Mouse (Mus musculus) activated CD4-positive, CD25-positive, alpha-beta regulatory T cell, adult 4 months (primary cell): ENCODE measurements around the gene Vav2. TPM values are rescaled to one million over a fixed set of nuclear protein-coding genes. Genes with fewer than 3 reads are reported as not detected.

Experiments
- ATAC-seq: one replicate; pipeline ENCODE4 v1.8.0; 2017
- polyA plus RNA-seq, 2 experiments: library from polyadenylated mRNA; unstranded; fragments of 100-300 nt; shearing (Covaris generic); gene quantifications; one replicate each; pipeline ENCODE4 v1.2.1; 2017

The Vav2 gene
- polyA plus RNA-seq, 2 experiments from 2014 or later, result 5.8 to 8.3 TPM

DNA sequence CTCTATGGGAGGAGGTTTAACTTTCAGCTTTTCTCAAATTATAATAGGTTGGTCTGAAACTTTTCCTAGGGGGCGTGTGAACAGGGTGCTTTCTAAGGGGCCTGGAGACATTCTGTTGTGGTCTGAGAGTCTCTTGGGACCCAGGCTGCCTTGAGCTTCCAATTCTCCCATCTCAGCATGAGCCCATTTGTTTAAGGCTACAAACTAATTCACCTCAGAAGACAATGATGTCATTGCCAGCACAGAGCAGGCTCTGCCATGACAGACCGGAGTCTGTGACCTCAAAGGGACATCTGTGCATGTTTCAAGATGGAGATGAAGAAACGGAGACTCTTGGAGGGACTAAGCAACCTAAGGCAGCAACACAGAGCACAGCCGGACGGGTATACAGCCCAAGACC, 112.6 kb downstream of the Vav2 start:
- ATAC-seq, result no peak

DNA sequence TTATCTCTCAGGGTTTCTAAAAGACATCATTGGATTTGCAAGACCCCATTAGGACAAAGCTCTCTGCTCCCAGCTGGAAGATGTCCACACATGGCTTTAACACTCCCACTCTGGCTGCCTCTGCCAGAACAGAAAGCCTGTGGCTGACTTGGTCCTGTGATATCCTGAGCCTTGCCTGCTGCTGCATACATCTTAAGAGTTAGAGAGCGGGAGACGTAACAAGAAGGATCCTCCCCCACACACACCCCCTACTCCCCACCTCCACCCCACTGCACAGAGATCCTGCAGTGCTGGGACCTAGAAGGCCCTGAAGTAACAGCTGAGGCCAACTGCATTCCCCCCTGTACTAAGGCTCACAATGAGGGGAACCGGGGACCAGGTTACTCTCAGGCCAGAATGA, 114.3 kb downstream of the Vav2 start:
- ATAC-seq, result no peak

DNA sequence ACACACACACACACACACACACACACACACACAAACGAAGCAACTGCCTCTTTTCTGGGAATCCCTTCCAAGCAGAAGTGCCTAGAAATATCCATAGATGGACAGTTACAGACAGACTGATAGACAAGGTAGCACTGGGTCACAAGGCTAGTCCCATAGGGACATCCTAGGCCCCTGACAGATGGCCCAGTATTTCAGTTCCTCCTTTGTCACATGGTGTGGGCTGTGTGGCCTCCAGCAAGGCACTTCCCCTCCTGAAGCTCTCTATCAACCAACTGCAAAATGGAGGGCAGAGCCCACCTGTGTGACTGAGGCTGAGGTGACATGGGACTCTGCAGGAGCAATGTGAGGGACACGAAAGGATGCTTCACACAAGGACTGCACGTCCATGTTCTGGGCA, 115.2 kb downstream of the Vav2 start:
- ATAC-seq, result no peak

DNA sequence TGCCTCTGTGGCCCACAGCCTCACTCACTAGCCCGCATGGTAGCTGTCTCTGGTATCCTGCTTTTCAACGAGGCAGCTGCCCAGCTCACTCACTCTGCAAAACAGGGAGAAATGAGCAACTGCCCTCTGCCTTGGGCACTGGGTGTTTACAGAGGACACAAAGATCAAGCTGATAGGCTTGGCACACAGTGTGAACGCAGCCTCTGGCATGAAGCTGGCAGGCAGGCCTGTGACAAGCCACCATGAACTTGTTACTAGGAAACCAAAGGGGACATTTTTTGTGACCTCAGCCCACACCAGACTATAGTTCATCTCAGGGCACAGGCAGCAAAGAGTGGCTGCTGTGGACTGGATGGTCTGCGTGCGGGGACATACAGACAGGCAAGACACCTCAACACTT, 115.9 kb downstream of the Vav2 start:
- no peak for ATAC-seq

DNA sequence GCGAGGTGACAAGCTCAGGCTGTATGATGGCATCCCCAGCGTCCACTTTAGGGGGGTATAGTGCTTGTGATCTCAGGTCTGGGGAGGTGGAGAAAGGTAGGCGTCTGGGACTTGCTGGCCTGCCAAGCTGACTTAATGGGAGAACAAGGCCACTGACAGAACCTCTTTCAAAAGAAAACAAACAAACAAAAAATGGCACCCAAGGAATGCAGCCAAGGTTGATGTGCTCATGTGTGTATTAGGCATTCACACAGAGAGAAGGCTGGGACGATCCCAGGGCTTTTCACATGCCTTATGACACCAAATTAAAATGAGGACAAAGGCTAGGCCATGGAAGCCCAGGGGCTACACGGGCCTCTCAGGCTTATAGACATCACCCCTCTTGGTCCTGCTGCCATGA, 116.6 kb downstream of the Vav2 start:
- ATAC-seq, result no peak

DNA sequence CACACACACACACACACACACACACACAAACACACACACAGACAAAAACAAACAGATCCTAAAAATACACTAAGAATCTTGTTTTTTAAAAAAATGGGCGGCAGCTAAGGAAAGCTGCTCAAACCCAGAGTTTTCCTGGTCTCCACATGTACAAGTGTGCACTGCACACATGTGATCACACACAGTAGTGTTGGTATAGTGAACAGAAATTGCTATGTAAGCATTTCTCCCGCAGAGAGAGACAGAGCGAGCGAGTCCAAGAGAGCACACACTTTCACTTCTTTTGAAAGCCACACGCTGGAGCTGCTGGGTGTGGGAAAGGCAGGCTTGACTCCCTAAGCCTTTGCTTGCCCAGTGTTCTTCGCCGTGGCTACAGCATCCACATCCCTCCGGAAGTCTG, 120.2 kb downstream of the Vav2 start:
- ATAC-seq, result no peak

DNA sequence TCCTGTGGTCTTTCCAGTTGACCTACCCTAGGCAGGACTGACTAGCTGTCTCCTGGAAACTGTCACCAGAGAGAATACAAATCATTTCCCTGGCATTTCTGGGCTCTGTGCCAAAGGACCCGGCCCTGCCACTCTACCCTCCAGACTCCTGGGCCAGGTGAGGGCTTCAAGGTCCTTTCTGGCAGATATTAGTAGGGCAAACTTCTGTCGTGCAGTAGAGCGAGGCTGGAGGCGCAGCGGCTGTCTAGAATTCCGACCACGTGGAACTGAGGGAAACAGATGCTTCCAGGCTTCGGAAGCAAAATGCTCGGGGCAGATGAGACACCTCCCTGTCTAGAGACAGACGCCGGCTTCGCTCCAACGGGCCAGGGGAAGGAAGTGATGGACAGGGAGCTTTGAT, 122.1 kb downstream of the Vav2 start:
- ATAC-seq, result no peak

DNA sequence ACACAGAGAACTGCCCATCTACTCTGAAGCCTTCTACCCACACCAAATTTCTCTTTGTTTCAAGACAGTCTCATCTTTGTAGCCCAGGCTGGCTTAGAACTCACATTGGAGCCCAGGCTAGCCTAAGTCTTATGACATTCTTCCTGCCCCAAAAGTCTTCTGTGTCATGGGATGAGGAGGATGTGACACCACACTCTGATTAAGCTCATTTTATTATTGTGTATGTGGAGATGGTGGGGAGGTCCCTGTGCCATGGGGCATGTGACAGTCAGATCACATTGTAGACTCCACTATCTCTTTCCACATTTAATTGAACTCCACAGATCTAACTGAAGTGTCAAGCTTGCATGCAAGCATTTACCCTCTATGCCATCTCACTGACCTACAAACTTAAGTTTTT, 122.8 kb downstream of the Vav2 start:
- ATAC-seq, result no peak

DNA sequence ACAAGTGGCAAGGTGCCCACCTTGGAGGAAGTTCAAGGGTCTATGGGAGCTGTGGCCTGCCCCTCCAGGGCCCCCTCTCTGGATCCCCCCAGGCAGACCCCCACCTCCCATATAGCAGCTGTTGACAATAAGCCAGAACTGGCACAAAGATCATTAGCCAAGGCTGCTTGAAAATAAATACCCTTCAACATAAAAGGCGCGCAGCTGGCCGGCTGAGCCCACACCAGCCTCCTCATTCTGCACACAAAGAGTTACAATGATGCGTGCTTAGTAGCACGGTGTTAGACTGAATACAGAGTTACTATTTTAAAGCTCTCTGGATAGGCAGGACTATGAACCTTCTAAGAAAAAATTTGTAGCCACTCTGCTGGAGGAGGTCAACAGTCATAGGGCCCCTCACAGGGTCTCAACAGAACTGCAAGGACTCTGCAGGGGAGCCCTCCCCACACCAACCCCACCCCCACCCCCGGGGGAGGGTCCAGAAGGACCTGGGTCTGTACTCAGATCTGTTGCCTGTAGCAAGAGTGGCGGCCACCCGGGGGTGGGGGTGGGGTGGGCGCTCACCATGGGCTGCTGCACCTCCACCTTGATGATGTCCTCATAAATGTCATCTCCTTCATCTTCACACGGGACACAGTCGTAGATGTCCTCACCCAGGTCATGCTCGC, 125.3 kb downstream of the Vav2 start:
- no peak for ATAC-seq

DNA sequence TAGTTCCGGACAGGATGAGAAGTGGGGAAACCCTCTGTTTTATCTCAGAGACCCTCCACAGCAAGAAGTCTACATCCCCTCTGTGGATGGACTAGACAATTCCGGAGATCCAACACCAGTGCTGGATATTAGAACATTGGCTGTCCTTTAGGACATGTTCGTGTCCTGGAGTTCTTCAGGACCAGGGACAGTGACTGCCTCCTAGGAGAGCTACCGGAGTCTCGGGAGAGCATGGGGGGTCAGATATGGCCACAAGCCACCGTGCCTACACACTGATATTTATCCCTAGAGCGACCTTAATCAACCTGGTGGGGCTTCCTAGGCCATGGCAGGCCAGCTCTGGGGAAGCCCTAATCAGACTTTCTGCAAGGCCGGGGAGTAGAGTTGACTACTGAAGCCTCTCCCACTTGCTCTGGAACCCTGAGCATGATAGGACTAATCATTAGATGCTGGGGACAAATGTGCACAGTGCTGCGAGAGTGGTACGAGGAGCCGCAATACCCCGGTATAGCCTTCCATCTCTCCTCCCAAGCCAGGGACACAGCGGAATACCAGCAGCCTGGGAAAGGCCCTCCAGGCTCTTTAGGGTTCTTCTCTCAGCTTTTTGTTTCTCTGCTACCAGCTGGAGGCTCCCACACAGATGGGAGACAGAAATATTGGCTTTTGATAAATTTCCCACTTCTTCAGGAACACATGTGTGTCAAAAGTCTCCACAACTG, 125.9 kb downstream of the Vav2 start:
- no peak for ATAC-seq

DNA sequence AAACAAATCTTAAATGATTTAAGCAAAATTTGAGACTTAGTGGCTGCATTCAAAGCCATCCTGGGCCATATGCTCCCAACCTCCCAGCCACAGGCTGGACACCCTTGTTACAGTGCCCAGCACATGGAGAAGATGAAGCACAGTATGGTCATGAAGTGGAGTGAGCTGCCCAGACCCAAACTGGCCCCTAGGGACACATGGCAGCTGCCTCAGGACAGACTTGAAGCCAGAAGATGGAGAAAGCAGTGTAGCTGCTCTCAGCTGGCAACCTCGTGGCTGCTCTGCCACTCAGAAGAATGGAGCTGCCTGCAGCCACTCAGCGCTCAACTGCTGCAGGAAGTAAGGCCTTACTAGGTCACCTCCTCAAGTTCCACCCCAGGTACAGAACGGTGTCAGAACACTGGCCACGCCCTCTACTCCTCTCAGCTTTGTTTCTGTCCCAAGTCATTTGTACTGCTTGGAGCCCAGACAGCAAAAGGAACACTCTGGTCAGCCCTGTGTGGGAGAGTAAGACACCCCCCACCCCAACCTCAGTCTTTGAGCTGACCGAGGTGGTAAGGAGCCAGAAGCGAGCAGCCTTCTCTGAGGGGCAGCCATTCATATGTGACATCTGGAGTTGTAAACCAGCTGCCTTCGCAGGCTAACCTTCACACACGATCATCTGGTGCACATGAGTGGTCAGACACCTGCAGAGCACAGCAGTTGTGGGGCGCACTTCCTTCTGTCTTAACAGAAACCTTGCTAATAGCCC, 130.0 kb downstream of the Vav2 start:
- ATAC-seq, result peak; percentile 23

DNA sequence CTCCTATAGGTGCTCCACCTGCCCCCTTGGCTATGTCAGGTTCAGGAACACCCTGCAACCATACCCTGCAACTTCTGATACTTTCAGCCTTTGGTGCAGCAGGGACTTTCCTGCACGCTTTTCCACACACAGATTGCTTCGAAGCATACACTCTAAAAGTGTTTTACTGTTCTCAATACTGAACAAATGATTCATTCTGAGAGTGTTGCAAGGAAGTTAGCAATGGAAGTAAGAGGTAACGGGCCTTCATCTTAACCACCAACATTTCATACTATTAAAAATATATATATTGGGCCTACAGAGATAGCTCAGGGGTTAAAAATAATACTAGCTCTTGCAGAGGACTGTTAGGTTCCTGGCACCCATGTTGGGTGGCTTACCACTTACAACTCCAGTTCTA, 132.1 kb downstream of the Vav2 start:
- ATAC-seq, result no peak

DNA sequence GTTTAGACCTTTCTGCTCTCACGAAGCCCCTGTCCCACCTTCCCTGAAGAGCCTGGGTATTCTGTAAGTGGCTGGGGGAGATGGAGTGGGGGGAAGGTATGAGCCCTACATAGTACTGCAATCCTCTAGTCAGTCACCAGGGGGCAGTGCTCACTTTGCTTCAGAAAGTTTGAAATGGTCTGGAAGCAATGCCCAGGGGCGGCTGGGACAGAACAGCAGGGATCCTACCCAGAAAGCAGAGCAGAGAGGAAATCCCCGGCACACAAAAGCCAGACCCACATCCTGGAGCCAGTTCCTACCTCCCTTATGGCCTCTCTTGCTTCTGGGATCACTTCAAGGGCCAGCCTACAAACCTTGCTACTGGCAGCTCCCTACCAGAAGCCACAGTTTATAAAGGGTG, 137.8 kb downstream of the Vav2 start:
- peak; percentile 67 for ATAC-seq

DNA sequence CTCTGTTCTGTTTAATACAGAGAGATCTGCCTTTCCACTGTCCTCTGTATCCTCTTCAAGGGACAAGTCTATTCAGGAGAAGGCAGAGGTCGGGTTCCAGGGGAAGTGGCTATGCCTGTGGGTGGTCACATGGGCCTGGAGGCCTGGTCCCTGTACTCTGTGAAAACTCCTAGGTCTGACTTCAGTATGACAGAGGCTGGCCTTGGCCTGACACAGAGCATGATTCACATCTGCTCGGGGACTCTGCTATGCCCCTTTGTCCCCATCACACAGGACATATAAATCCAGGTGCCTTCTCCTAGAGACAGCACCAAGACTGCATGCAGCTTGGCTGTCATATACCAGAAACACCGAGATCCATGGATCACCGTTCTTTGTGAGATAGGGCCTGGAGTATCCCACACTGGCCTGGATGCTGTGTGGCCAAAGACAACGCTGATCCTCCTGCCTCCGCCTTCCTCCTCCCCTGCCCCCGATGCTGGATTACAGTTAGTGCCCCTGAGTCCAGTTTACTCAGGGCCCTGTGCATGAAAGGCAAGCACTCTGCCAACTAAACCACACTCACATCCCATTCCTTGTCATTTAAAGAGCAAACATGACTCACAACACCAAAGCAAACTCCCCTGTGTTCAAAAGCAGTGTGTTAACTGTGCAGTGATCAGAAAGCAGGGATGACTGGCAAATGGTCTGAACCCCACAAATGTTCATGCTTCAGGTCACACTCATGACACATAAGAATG, 139.7 kb downstream of the Vav2 start:
- ATAC-seq, result no peak

DNA sequence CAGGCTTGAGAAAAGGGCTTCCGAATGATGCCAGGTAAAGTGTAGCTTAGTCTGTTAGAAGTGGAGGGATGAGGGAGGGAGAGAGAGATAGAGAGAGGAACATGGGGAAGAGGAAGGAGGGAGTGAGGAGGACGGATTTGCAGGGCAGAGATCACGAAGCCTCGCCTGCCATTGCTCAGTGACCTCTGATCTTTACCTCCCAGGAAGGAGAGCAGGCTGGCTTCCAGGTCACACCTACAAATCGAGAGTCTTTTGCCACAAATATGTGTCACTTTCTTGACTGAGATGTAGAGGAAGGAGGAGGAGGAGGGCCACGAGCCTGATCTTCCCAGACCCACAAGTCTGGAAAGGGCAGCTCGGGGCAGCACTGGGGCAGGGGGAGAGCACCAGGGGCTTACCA, 142.4 kb downstream of the Vav2 start:
- ATAC-seq, result no peak

DNA sequence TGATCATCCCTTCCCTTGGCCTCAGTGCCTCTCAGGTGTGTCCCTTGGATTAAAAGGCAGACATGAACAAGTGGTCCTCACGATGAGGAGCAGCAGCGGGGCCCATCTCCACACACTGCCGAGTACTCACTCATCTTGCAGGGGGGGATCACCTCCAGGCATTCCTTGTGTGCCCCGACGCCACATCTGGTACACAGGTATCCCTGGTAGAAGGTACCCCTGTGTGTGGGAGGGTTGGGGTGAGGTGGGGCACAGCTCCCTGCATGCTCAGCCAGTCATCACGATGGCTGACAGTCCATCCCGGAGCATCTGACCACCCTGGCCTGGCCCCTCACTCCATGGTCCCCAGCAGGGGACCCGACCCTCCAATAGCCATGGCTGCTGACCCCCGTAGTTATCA, 145.1 kb downstream of the Vav2 start:
- no peak for ATAC-seq

DNA sequence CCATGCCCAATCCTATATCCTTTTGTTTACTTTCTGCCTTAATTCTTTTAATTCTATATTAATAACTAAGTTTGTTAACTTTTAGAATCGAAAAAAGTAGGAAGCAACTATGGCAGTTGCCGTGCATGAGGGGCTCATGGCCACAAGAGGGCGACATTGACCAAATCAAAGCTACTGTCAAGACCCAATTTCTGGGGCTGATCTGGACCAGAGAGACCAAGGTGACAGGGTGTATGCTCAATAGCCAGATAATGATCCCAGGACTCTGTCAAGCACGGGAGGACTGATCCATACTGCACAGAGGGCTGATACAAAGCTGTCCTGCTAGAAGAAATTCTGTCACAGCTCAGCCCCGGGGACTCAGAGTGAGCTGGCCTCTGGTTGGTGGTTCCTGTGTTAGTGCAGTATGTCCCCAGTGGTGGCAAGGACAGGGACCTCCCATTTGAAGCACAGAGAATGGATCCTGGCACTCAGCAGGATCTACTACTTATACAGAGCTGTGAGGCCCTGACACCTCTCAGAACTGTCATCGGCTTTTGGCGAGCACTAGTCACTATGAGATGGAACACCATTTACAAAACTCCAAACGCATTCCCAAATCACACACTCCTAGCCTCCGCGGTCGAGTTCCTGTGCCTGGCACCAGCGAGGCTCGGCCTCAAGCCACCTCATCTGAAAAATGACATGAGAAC, 145.8 kb downstream of the Vav2 start:
- ATAC-seq, result peak; percentile 72

DNA sequence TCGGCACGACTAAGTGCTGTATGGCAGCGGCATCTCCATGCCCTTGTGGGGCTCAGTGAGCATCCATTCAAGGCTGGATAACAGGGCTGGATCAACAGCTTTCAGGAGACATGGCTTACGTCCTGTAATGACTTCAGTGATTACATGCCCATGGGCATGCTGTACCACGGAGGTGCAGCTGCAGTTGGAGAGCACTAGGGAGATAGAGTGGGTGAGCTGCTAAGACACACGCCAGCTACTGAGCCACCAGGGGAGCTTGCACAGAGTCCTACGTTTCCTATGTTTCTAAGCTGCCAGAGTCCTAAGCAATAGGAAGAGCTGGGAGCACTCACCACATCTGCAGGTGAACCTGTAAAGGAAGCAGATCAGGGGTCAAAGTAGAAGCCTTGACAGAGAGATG, 148.0 kb downstream of the Vav2 start:
- ATAC-seq, result no peak

DNA sequence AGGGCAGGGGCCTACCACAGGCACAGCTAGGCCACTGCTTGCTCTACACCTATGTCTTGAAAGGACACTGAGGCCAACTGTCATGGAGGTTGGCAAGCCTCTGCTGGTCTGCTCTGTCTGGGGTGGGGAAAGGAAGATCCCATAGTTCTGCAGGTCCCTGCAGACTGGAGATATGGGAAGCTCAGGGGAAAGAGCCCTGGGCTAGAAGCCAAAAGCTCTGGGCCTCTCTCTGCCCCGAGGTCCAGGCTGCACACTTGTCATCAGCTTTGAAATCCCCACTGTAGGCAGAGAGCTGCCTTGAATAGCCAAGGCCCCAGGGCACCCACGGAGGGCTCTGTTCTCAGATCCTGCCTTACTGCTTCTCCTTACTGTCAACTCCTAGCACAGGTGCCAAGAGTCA, 158.5 kb downstream of the Vav2 start:
- ATAC-seq, result no peak

DNA sequence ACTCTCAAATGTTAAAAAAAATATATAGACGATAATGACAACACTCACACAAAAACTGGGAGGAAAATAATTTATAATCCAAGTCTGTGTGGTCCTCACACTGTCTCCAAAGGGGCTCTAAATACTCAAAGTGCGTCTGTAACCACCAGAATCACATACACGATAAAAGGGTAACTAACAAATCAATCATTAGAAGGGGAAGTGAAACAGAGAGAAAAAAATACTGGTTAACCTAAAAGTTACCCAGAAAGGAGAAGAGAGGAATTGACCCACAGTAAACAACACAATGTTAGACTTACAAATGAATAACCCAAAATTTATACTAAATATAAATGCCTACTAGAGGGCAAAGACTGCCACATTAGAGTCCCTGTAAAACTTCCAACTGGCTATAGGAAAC, 161.0 kb downstream of the Vav2 start:
- no peak for ATAC-seq

DNA sequence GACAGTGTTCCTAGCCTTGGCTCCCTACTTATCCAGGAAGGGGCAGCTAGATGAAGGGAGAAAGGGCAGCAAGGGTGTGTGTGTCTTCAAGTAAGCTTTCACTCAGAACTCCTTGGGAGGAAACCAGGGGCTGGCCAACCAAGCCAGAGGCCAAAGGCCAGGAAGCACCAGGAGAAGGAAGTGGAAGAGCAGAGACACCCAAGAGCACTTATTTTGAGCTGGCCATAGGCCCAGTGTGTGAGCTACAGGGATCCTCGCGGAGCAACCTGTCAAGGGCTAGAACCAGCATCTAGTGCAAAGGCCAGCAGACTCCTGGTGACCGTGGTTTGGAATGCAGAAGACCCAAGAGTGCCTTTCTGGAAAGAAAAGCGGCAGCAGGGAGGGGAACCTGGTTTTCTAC, 163.8 kb downstream of the Vav2 start:
- no peak for ATAC-seq

DNA sequence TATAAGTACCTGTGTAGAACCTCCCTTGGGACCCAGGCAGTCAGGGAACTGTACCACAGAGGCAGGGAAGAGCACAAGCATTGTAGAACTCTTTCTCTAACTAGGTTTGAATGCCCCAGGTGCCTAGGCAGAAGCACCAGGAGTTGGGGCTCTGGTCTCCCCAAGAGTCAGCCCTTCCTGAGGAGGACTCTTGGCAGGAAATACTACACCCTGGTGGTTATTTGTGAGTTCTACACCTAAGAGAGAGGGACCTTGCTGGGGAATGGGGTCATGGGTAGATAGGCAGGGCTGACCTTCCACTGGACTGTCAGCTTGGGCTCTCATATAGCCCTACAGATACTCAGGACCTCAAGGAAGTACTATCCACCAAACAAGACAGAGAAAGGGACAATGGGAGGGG, 175.4 kb downstream of the Vav2 start:
- ATAC-seq, result no peak

DNA sequence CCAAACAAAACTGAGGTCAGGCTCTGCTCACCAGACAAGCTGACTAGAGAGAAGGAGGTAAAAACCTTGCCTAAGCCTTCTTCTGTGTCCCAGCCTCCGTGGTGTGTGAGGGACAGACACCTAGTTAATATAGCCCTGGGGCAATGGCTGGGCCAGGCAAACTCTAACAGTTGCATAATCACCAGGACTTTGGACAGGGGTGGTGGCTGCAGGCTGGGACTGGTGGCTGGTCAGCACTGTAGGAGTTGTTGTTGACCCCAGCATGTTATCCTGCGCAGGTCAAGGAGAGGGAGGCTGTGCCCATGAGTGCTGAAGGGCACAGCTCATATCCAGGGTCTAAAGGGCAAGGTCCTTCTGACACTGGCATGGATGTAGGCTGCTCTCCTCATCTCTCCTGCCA, 178.6 kb downstream of the Vav2 start, which contains the start of gene Sardh:
Gene Sardh (minus strand): TSS at position 127 of the 400 bp plus-strand sequence.
- no peak for ATAC-seq
